Mouse (Mus musculus): Measurements from ENCODE around the gene Btbd9. TPM values are rescaled to one million over a fixed set of nuclear protein-coding genes. Genes with fewer than 3 reads are reported as not detected.

Btbd9 gene
- polyA plus RNA-seq, 1 experiment: 21.3 TPM

- no peak overlapping the region for H3K27ac ChIP-seq (ENCODE audit: insufficient read depth, low read length)
- TF ChIP-seq CTCF (IDR thresholded peaks at IDR 0.05; ENCODE audit: borderline replicate concordance, insufficient read depth, low read length) (no peak), POLR2A (IDR thresholded peaks at IDR 0.05; ENCODE audit: low read depth, low read length) (no peak)
- no peak overlapping the region for H3K4me3 ChIP-seq (ENCODE audit: insufficient read depth, low read length)
- no peaks in the 10 kb centered on the region for H3K4me1 ChIP-seq (ENCODE audit: control insufficient read depth, insufficient read depth, low read length)
These were observed 232.4 kb downstream of the Btbd9 start for GRCm38 (mm10) chr17:30343701-30344473.

GRCm38 (mm10) chr17:30341556-30341955 is 234.7 kb downstream of the Btbd9 start:
- Histone ChIP-seq H3K4me1 (ENCODE audit: control insufficient read depth, insufficient read depth, low read length) (no peaks in the 10 kb centered on the region), H3K4me3 (ENCODE audit: insufficient read depth, low read length) (no peak overlapping the region), H3K27ac (ENCODE audit: insufficient read depth, low read length) (no peak overlapping the region)
- TF ChIP-seq CTCF (IDR thresholded peaks at IDR 0.05; ENCODE audit: borderline replicate concordance, insufficient read depth, low read length): no peak
- no peak for TF ChIP-seq POLR2A (IDR thresholded peaks at IDR 0.05; ENCODE audit: low read depth, low read length)

GRCm38 (mm10) chr17:30340495-30341126 is 235.7 kb downstream of the Btbd9 start:
- Histone ChIP-seq H3K4me3 (ENCODE audit: insufficient read depth, low read length) (no peak overlapping the region), H3K27ac (ENCODE audit: insufficient read depth, low read length) (no peak overlapping the region), H3K4me1 (ENCODE audit: control insufficient read depth, insufficient read depth, low read length) (no peaks in the 10 kb centered on the region)
- TF ChIP-seq CTCF (IDR thresholded peaks at IDR 0.05; ENCODE audit: borderline replicate concordance, insufficient read depth, low read length) (no peak), POLR2A (IDR thresholded peaks at IDR 0.05; ENCODE audit: low read depth, low read length) (no peak)

- TF ChIP-seq POLR2A (IDR thresholded peaks at IDR 0.05; ENCODE audit: low read depth, low read length) (no peak), CTCF (IDR thresholded peaks at IDR 0.05; ENCODE audit: borderline replicate concordance, insufficient read depth, low read length) (no peak)
- H3K4me1 ChIP-seq (ENCODE audit: control insufficient read depth, insufficient read depth, low read length): no peaks in the 10 kb centered on the region
- H3K4me3 ChIP-seq (ENCODE audit: insufficient read depth, low read length): no peak overlapping the region
- H3K27ac ChIP-seq (ENCODE audit: insufficient read depth, low read length): no peak overlapping the region
These were observed 237.0 kb downstream of the Btbd9 start for GRCm38 (mm10) chr17:30339317-30339716.

GRCm38 (mm10) chr17:30336816-30337215 is 239.5 kb downstream of the Btbd9 start:
- TF ChIP-seq CTCF (IDR thresholded peaks at IDR 0.05; ENCODE audit: borderline replicate concordance, insufficient read depth, low read length) (no peak), POLR2A (IDR thresholded peaks at IDR 0.05; ENCODE audit: low read depth, low read length) (no peak)
- H3K4me1 ChIP-seq (ENCODE audit: control insufficient read depth, insufficient read depth, low read length): no peaks in the 10 kb centered on the region
- H3K27ac ChIP-seq (ENCODE audit: insufficient read depth, low read length): no peak overlapping the region
- no peak overlapping the region for H3K4me3 ChIP-seq (ENCODE audit: insufficient read depth, low read length)

GRCm38 (mm10) chr17:30336280-30336679 is 240.0 kb downstream of the Btbd9 start:
- no peak overlapping the region for H3K4me3 ChIP-seq (ENCODE audit: insufficient read depth, low read length)
- no peak overlapping the region for H3K27ac ChIP-seq (ENCODE audit: insufficient read depth, low read length)
- no peak for TF ChIP-seq CTCF (IDR thresholded peaks at IDR 0.05; ENCODE audit: borderline replicate concordance, insufficient read depth, low read length)
- H3K4me1 ChIP-seq (ENCODE audit: control insufficient read depth, insufficient read depth, low read length): no peaks in the 10 kb centered on the region

- H3K4me3 ChIP-seq (ENCODE audit: insufficient read depth, low read length): no peak overlapping the region
- H3K27ac ChIP-seq (ENCODE audit: insufficient read depth, low read length): no peak overlapping the region
- H3K4me1 ChIP-seq (ENCODE audit: control insufficient read depth, insufficient read depth, low read length): no peaks in the 10 kb centered on the region
- TF ChIP-seq POLR2A (IDR thresholded peaks at IDR 0.05; ENCODE audit: low read depth, low read length) (no peak), CTCF (IDR thresholded peaks at IDR 0.05; ENCODE audit: borderline replicate concordance, insufficient read depth, low read length) (no peak)
These were observed 240.5 kb downstream of the Btbd9 start for GRCm38 (mm10) chr17:30335746-30336145.

GRCm38 (mm10) chr17:30334257-30334656 is 242.0 kb downstream of the Btbd9 start:
- H3K4me3 ChIP-seq (ENCODE audit: insufficient read depth, low read length): no peak overlapping the region
- H3K27ac ChIP-seq (ENCODE audit: insufficient read depth, low read length): no peak overlapping the region
- no peaks in the 10 kb centered on the region for H3K4me1 ChIP-seq (ENCODE audit: control insufficient read depth, insufficient read depth, low read length)
- no peak for TF ChIP-seq CTCF (IDR thresholded peaks at IDR 0.05; ENCODE audit: borderline replicate concordance, insufficient read depth, low read length)

GRCm38 (mm10) chr17:30333136-30333535 is 243.2 kb downstream of the Btbd9 start:
- Histone ChIP-seq H3K4me3 (ENCODE audit: insufficient read depth, low read length) (no peak overlapping the region), H3K4me1 (ENCODE audit: control insufficient read depth, insufficient read depth, low read length) (no peaks in the 10 kb centered on the region), H3K27ac (ENCODE audit: insufficient read depth, low read length) (no peak overlapping the region)
- TF ChIP-seq CTCF (IDR thresholded peaks at IDR 0.05; ENCODE audit: borderline replicate concordance, insufficient read depth, low read length): no peak
- TF ChIP-seq POLR2A (IDR thresholded peaks at IDR 0.05; ENCODE audit: low read depth, low read length): no peak

- no peaks in the 10 kb centered on the region for H3K4me1 ChIP-seq (ENCODE audit: control insufficient read depth, insufficient read depth, low read length)
- no peak for TF ChIP-seq CTCF (IDR thresholded peaks at IDR 0.05; ENCODE audit: borderline replicate concordance, insufficient read depth, low read length)
- TF ChIP-seq POLR2A (IDR thresholded peaks at IDR 0.05; ENCODE audit: low read depth, low read length): no peak
- H3K27ac ChIP-seq (ENCODE audit: insufficient read depth, low read length): no peak overlapping the region
- no peak overlapping the region for H3K4me3 ChIP-seq (ENCODE audit: insufficient read depth, low read length)
These were observed 244.9 kb downstream of the Btbd9 start for GRCm38 (mm10) chr17:30331380-30331779.
